Mouse (Mus musculus): Measurements from ENCODE around the gene Vwce. TPM values are rescaled to one million over a fixed set of nuclear protein-coding genes. Genes with fewer than 3 reads are reported as not detected.
A peak's percentile ranks its signal among the peaks of the same experiment; 100 is the strongest.

The Vwce gene
- polyA plus RNA-seq, 1 experiment from 2014 or later = 1.5 TPM

DNA sequence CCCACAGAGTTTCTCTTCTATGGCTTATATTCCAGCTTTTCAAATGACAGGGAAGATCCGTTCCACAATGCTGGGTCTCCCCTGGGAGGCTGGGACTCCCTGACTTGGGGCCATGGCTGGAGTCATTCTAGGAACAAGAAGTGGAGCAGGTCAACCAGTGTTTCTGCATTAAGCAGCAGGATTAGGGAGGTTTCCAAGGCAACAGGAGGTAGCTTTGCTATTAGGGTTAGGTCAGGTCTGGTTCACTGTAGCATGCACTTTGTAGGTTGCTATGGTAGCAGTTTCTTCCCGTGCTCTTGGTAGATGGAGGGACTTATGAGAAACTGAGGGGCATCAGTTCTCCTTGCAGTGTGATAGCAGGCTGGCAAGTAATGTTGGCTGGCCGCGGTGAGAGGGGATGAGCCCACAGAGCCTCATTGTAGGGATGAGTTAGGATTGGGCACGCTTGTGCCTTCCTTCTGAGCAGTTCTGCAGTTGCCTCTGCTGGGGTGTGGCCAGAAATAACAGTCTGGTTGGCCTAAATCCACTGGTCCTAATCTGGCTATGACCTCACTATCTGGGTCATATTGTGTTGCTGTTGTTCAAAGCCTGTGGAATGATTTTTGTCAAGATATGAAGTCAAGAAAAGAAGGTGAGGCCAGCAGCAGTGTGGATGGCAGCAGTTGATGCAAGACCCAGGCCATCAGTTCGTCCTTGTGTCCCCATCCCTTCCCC, 67.2 kb downstream of the Vwce start:
- no peak for ATAC-seq (ENCODE audit: low read depth)
- no peaks in the 10 kb centered on the region for H3K27me3 ChIP-seq (replicated peaks; ENCODE audit: control insufficient read depth, insufficient read depth, low read length)
- DNase-seq (ENCODE audit: low spot score) = no peak

DNA sequence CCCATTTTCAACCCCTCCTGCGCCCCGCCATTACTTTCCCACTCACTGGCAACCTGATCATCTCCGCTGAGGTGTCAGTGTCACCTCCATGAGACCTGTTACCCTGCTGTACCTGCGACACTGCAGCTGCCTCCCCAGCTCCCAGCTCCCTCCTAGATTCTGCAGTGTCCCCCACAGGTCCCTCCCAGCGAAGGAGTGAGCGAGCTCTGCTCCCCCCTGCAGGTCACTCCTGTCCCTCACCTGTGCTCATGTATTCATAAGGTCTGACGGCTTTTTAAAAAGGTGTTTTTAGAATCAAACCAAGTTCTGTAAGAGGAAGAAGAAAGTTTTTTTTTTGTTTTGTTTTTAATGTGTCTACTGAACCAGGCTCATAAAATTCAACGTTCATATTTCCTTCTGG, 68.1 kb downstream of the Vwce start:
- H3K9me3 ChIP-seq (ENCODE audit: control insufficient read depth, low read length) = no peaks in the 10 kb centered on the region
- H3K36me3 ChIP-seq (ENCODE audit: control insufficient read depth, insufficient read depth, low read length) = 0 out of 2 replicates have a peak, but pooled peaks cover 8% of the 10 kb centered on the region
- no peak overlapping the region for H3K4me2 ChIP-seq (ENCODE audit: low read depth, low read length)
- ATAC-seq (ENCODE audit: low read depth) (no peak), DNase-seq (ENCODE audit: low spot score) (no peak)
- 78% methylated on average over 8 of the region's 8 CpGs for WGBS
- no peaks in the 10 kb centered on the region for H3K4me1 ChIP-seq (ENCODE audit: control insufficient read depth, insufficient read depth, low read length)
- no peaks in the 10 kb centered on the region for H3K27me3 ChIP-seq (replicated peaks; ENCODE audit: control insufficient read depth, insufficient read depth, low read length)
- no peak overlapping the region for H3K9ac ChIP-seq (ENCODE audit: low read depth, low read length)
- no peak overlapping the region for H3K4me3 ChIP-seq (ENCODE audit: low read depth, low read length)
- no peak overlapping the region for H3K27ac ChIP-seq (replicated peaks; ENCODE audit: low read depth, low read length)

More for the DNA sequence above, 67.2 kb downstream of the Vwce start:
- 71% methylated on average over 6 of the region's 6 CpGs for WGBS
- peaks cover 2% of the 10 kb centered on the region; the same call in 1 of the 2 replicates for H3K4me1 ChIP-seq (ENCODE audit: control insufficient read depth, insufficient read depth, low read length)
- H3K4me2 ChIP-seq (ENCODE audit: low read depth, low read length) = no peak overlapping the region
- H3K36me3 ChIP-seq (ENCODE audit: control insufficient read depth, insufficient read depth, low read length) = no peaks in the 10 kb centered on the region
- H3K9ac ChIP-seq (ENCODE audit: low read depth, low read length) = no peak overlapping the region
- no peak overlapping the region for H3K4me3 ChIP-seq (ENCODE audit: low read depth, low read length)
- H3K9me3 ChIP-seq (ENCODE audit: control insufficient read depth, low read length) = no peaks in the 10 kb centered on the region
- H3K27ac ChIP-seq (replicated peaks; ENCODE audit: low read depth, low read length) = no peak overlapping the region

DNA sequence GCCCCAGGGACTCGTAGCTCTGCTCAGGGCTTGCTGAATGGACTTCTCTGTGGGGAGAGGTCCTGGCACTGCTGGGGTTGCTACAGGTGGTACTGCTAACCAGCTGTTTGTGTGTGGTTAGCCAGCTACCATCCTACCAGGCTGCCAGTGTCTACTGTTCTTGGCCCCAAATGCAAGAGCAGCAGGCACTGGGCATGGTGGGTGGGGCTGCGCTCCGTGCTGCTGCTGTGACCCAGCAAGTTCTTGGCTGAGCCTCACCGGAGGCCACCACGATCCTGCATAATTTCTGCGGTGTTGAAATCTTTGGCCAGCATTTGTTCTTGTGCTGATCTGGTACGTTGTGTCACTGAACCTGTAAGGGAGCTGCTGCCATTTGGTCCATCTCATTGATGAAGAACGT, 69.5 kb downstream of the Vwce start:
- no peak overlapping the region for H3K9ac ChIP-seq (ENCODE audit: low read depth, low read length)
- H3K27ac ChIP-seq (replicated peaks; ENCODE audit: low read depth, low read length) = no peak overlapping the region
- no peak overlapping the region for H3K4me3 ChIP-seq (ENCODE audit: low read depth, low read length)
- no peaks in the 10 kb centered on the region for H3K9me3 ChIP-seq (ENCODE audit: control insufficient read depth, low read length)
- no peaks in the 10 kb centered on the region for H3K27me3 ChIP-seq (replicated peaks; ENCODE audit: control insufficient read depth, insufficient read depth, low read length)
- 90% methylated on average over 8 of the region's 8 CpGs for WGBS
- H3K4me1 ChIP-seq (ENCODE audit: control insufficient read depth, insufficient read depth, low read length) = no peaks in the 10 kb centered on the region
- no peak for DNase-seq (ENCODE audit: low spot score)
- no peak overlapping the region for H3K4me2 ChIP-seq (ENCODE audit: low read depth, low read length)
- ATAC-seq (ENCODE audit: low read depth) = no peak
- H3K36me3 ChIP-seq (ENCODE audit: control insufficient read depth, insufficient read depth, low read length) = peaks cover 20% of the 10 kb centered on the region; the same call in 1 of the 2 replicates

DNA sequence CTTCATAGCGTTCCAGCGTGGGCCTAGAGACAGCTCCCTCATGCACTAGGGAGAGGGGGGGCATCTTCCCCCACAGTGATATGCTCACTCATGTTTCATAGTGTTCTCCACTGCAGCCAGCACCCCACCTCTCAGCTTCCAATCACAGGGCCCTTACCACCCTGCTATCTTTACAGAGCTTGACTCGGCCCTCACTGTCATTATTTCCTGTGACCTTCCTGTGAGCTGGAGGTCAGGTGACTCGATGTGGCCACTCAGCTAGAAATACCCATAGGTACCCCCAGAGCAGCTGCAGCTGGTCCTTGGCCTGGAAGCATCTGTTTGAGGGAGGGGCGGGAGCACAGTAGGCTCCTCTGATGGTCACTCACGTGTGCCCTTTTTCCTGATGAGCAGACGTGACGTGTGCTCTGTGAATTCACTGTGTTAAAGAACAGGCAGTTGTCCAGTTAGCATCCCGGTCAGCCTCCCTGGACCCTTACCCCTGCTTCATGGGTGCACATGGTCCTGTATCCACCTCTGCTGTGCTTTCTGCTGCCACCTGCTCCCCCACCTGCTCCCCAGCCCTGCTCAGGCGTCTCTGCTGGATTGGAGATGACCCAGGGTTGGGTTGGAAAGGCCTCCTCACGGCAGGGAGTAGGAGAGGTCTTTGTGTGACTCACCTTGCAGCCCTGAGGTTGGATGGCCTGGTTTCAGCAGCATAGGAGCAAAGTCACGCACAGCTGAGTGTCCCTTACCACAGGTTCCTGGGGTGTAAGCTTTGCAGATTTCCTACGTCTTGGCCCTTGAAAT, 73.3 kb downstream of the Vwce start:
- no peak overlapping the region for H3K4me3 ChIP-seq (ENCODE audit: low read depth, low read length)
- H3K4me1 ChIP-seq (ENCODE audit: control insufficient read depth, insufficient read depth, low read length) = peaks cover 12% of the 10 kb centered on the region; the same call in 1 of the 2 replicates
- no peaks in the 10 kb centered on the region for H3K27me3 ChIP-seq (replicated peaks; ENCODE audit: control insufficient read depth, insufficient read depth, low read length)
- H3K9ac ChIP-seq (ENCODE audit: low read depth, low read length) = no peak overlapping the region
- H3K36me3 ChIP-seq (ENCODE audit: control insufficient read depth, insufficient read depth, low read length) = peaks cover 53% of the 10 kb centered on the region
- no peak for DNase-seq (ENCODE audit: low spot score)
- ATAC-seq (ENCODE audit: low read depth) = no peak
- no peaks in the 10 kb centered on the region for H3K9me3 ChIP-seq (ENCODE audit: control insufficient read depth, low read length)
- no peak overlapping the region for H3K4me2 ChIP-seq (ENCODE audit: low read depth, low read length)
- no peak overlapping the region for H3K27ac ChIP-seq (replicated peaks; ENCODE audit: low read depth, low read length)
- 83% methylated on average over 13 of the region's 13 CpGs for WGBS

DNA sequence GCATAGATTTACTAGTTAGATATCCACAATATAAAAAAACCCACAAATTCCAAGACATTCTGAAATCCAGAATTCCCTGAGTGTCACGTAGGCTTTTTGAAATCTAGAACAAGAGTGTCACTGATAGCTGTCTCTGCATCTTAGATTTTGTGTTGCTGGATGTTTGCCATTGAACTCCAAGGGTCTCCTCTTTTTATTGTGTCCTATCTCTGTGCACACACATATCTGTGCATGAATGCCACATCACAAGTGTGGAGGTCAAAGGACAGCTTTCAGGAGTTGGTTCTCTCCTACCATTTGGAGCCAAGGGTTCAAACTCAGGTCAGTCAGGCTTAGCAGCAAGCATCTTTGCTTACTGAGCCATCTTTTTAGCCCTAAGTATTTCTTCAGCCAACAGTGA, 73.9 kb downstream of the Vwce start:
- DNase-seq (ENCODE audit: low spot score) (no peak), ATAC-seq (ENCODE audit: low read depth) (no peak)
- H3K36me3 ChIP-seq (ENCODE audit: control insufficient read depth, insufficient read depth, low read length) = peaks cover 59% of the 10 kb centered on the region
- H3K9me3 ChIP-seq (ENCODE audit: control insufficient read depth, low read length) = no peaks in the 10 kb centered on the region
- H3K4me1 ChIP-seq (ENCODE audit: control insufficient read depth, insufficient read depth, low read length) = peaks cover 12% of the 10 kb centered on the region; the same call in 1 of the 2 replicates
- H3K4me3 ChIP-seq (ENCODE audit: low read depth, low read length) = no peak overlapping the region
- no peak overlapping the region for H3K9ac ChIP-seq (ENCODE audit: low read depth, low read length)
- H3K27me3 ChIP-seq (replicated peaks; ENCODE audit: control insufficient read depth, insufficient read depth, low read length) = no peaks in the 10 kb centered on the region
- H3K27ac ChIP-seq (replicated peaks; ENCODE audit: low read depth, low read length) = no peak overlapping the region
- WGBS = 90% methylated on average over 1 of the region's 1 CpGs
- no peak overlapping the region for H3K4me2 ChIP-seq (ENCODE audit: low read depth, low read length)

DNA sequence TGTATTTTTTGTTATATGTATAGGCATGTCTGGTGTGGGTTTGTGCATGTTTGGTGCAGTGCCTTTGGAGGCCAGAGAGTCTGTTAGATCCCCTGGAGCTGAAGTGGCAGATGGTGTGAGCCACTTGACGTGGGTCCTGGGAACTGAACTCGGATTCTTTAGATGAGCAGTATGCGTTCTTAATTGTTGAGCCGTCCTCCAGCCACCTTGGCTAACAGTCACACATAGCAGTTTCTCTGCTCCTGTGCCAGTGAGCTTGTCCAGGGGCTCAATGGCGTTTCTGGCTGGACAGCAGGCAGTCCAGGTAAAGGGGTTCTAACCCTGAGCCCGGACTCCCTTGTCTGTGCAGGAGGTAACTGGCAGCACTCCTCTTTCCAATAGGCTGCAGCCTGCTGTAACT, 74.9 kb downstream of the Vwce start:
- DNase-seq (ENCODE audit: low spot score) (no peak), ATAC-seq (ENCODE audit: low read depth) (no peak)
- no peak overlapping the region for H3K9ac ChIP-seq (ENCODE audit: low read depth, low read length)
- H3K4me1 ChIP-seq (ENCODE audit: control insufficient read depth, insufficient read depth, low read length) = peaks cover 12% of the 10 kb centered on the region; the same call in 1 of the 2 replicates
- no peak overlapping the region for H3K27ac ChIP-seq (replicated peaks; ENCODE audit: low read depth, low read length)
- no peak overlapping the region for H3K4me2 ChIP-seq (ENCODE audit: low read depth, low read length)
- no peaks in the 10 kb centered on the region for H3K9me3 ChIP-seq (ENCODE audit: control insufficient read depth, low read length)
- H3K27me3 ChIP-seq (replicated peaks; ENCODE audit: control insufficient read depth, insufficient read depth, low read length) = no peaks in the 10 kb centered on the region
- H3K36me3 ChIP-seq (ENCODE audit: control insufficient read depth, insufficient read depth, low read length) = peaks cover 69% of the 10 kb centered on the region
- WGBS = 64% methylated on average over 6 of the region's 6 CpGs
- no peak overlapping the region for H3K4me3 ChIP-seq (ENCODE audit: low read depth, low read length)

DNA sequence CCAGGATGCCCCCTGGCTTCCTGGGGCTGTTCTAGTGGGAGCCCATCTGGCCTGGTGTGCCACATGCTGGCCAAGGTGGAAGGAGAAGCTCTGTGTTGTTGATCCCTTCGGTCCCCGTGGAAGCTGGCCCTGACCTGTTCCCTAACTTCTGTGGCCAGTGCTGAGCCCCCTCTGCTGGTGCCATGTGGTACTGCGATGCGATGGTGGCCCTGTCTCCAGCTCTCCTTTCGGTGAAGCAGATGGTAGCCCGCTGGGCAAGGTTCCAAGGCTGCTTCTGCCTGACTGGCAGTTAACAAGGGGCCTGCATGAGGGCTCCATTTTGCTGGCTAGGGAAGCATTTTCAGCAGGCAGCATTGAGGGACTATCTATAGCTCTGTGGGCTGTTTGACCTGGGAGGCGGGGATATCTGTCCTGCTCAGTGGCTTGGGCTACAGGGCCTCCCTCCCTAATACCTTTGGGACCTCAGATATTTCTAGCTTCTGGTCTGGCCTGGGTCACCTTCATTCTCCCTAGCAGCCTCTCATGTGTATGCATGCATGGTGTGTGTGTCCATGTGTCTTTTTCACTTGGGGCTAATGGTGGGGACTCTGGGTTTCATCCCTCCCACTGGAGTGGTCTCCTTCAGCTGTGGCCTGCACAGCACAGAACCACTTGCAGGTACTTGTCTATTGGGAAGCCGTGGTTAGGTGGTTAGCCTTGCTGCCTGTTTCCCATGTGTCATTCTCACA, 75.5 kb downstream of the Vwce start:
- Histone ChIP-seq H3K4me2 (ENCODE audit: low read depth, low read length) (no peak overlapping the region), H3K27ac (replicated peaks; ENCODE audit: low read depth, low read length) (peak overlapping the region; percentile 61; the same call in 1 of the 2 replicates), H3K4me3 (ENCODE audit: low read depth, low read length) (no peak overlapping the region), H3K4me1 (ENCODE audit: control insufficient read depth, insufficient read depth, low read length) (peaks cover 12% of the 10 kb centered on the region; the same call in 1 of the 2 replicates), H3K36me3 (ENCODE audit: control insufficient read depth, insufficient read depth, low read length) (peaks cover 75% of the 10 kb centered on the region), H3K9me3 (ENCODE audit: control insufficient read depth, low read length) (no peaks in the 10 kb centered on the region), H3K9ac (ENCODE audit: low read depth, low read length) (no peak overlapping the region; the same call in 1 of the 2 replicates), H3K27me3 (replicated peaks; ENCODE audit: control insufficient read depth, insufficient read depth, low read length) (no peaks in the 10 kb centered on the region)
- DNase-seq (ENCODE audit: low spot score) = peak; percentile 96
- WGBS = 23% methylated on average over 8 of the region's 8 CpGs
- peak; percentile 85 for ATAC-seq (ENCODE audit: low read depth)

DNA sequence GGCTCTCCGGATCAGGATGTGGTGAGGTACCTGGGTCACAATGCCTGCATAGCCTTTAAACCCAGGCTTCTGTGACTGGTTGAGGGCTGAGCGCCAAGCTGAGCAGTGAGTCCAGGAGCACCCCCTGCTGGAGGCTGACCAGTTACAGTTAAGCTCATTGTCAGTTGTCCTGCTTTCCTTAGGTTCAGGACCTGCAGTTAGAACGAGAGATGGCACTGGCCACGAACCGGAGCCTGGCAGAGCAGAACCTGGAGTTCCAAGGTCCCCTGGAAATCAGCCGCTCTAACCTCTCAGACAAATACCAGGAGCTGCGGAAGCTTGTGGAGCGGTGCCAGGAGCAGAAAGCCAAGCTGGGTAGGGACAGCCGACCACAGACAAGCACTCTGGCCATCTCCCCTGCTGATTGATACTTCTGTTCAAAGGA, 76.1 kb downstream of the Vwce start:
- Histone ChIP-seq H3K4me2 (ENCODE audit: low read depth, low read length) (no peak overlapping the region), H3K36me3 (ENCODE audit: control insufficient read depth, insufficient read depth, low read length) (peaks cover 75% of the 10 kb centered on the region), H3K9ac (ENCODE audit: low read depth, low read length) (no peak overlapping the region; the same call in 1 of the 2 replicates), H3K27me3 (replicated peaks; ENCODE audit: control insufficient read depth, insufficient read depth, low read length) (no peaks in the 10 kb centered on the region), H3K4me1 (ENCODE audit: control insufficient read depth, insufficient read depth, low read length) (peaks cover 12% of the 10 kb centered on the region; the same call in 1 of the 2 replicates), H3K4me3 (ENCODE audit: low read depth, low read length) (no peak overlapping the region), H3K27ac (replicated peaks; ENCODE audit: low read depth, low read length) (no peak overlapping the region), H3K9me3 (ENCODE audit: control insufficient read depth, low read length) (no peaks in the 10 kb centered on the region)
- ATAC-seq (ENCODE audit: low read depth) (peak; percentile 53), DNase-seq (ENCODE audit: low spot score) (peak; percentile 75)
- WGBS = 68% methylated on average over 9 of the region's 9 CpGs
